ENCODE assay signal across 13 mouse cellular contexts in genomic region chr16:87716269-87716668, GRCm38 (mm10). TPM values are rescaled to one million over a fixed set of nuclear protein-coding genes. Genes with fewer than 3 reads are reported as not detected.
DNase-seq lines count a peak whose midpoint lies in the region; ATAC-seq and TF ChIP-seq lines count a peak whose summit lies in the region.
"Had no signal": no experiment of that assay in that cellular context is flagged by ENCODE, and none has a peak within 500 bp of the region (broad histone marks: within the 10 kb centered on the region; RNA-seq: fewer than 3 reads in every experiment).

No protein-coding gene starts in this region.

- WGBS in forebrain, embryonic 14.5 days, result 80% methylated on average over 11 of the region's 11 CpGs
- 73% methylated on average over 11 of the region's 11 CpGs for WGBS in forebrain, postnatal 0 days
- 55% methylated on average over 11 of the region's 11 CpGs for WGBS in olfactory bulb, adult 2 months

- no peaks in the 10 kb centered on the region for H3K4me1 ChIP-seq in forebrain, embryonic 14.5 days (ENCODE audit: control insufficient read depth, insufficient read depth, low read length)
- H3K4me1 ChIP-seq in forebrain, postnatal 0 days (ENCODE audit: insufficient read depth), result no peaks in the 10 kb centered on the region
- peaks cover 33% of the 10 kb centered on the region for H3K4me1 ChIP-seq in olfactory bulb, adult 2 months (ENCODE audit: control insufficient read depth, insufficient read depth, low read length)

- intact Hi-C loops in left cerebral cortex, postnatal 25 days (cut with DNase I), result no loop called here

- no peak for TF ChIP-seq CTCF in forebrain, postnatal 0 days (IDR thresholded peaks at IDR 0.05; ENCODE audit: low read depth)
- TF ChIP-seq CTCF in olfactory bulb, adult 2 months (IDR thresholded peaks at IDR 0.05; ENCODE audit: insufficient read depth, low read depth, low read length), result no peak

- TF ChIP-seq POLR2A in olfactory bulb, adult 2 months (IDR thresholded peaks at IDR 0.05; ENCODE audit: insufficient read depth, low read depth, low read length), result no peak

- DNase-seq in forebrain, embryonic 14.5 days (ENCODE audit: low spot score), result no peak
- DNase-seq in forebrain, postnatal 0 days, result no peak
- peak; percentile 37 for DNase-seq in kidney, postnatal 14 days
- DNase-seq in kidney, postnatal 36 days, result no peak
- no peak for DNase-seq in left cerebral cortex, postnatal 25 days (ENCODE audit: low spot score in 2 of 2)
- DNase-seq in urinary bladder, postnatal 25 days (ENCODE audit: low spot score), result no peak
- DNase-seq: cerebellum, postnatal 25 days; gastrocnemius, adult 2 months had no signal

- no peak overlapping the region for H3K27ac ChIP-seq in forebrain, embryonic 14.5 days (ENCODE audit: low read depth, low read length)
- H3K27ac ChIP-seq in forebrain, postnatal 0 days (ENCODE audit: low read depth, low read length), result no peak overlapping the region
- H3K27ac ChIP-seq in olfactory bulb, adult 2 months (ENCODE audit: insufficient read depth, low read depth, low read length), result 0 out of 2 replicates have a peak overlapping the region, but pooled peaks have one; percentile 21
- H3K27ac ChIP-seq: gastrocnemius, adult 2 months; limb, embryonic 15.5 days had no signal

- H3K9ac ChIP-seq in forebrain, embryonic 14.5 days (ENCODE audit: low read length), result no peak overlapping the region
- H3K9ac ChIP-seq in forebrain, postnatal 0 days, result no peak overlapping the region
- H3K9ac ChIP-seq: limb, embryonic 15.5 days; neural tube, embryonic 15.5 days had no signal

- no peak overlapping the region for H3K4me3 ChIP-seq in forebrain, embryonic 14.5 days (ENCODE audit: low read depth, low read length)
- H3K4me3 ChIP-seq in forebrain, postnatal 0 days (ENCODE audit: low read depth, low read length), result no peak overlapping the region
- no peak overlapping the region for H3K4me3 ChIP-seq in olfactory bulb, adult 2 months (ENCODE audit: insufficient read depth, low read depth, low read length)
- H3K4me3 ChIP-seq: gastrocnemius, adult 2 months; limb, embryonic 15.5 days; neural tube, embryonic 15.5 days had no signal

- H3K9me3 ChIP-seq in forebrain, embryonic 14.5 days (replicated peaks; ENCODE audit: control insufficient read depth, low read length), result no peaks in the 10 kb centered on the region
- H3K9me3 ChIP-seq in forebrain, postnatal 0 days (ENCODE audit: low read length), result no peaks in the 10 kb centered on the region
- H3K9me3 ChIP-seq: limb, embryonic 15.5 days; neural tube, embryonic 15.5 days had no signal

- ATAC-seq in forebrain, embryonic 14.5 days, result peak; percentile 25
- ATAC-seq in forebrain, postnatal 0 days, result no peak
- ATAC-seq in hematopoietic stem cell, adult 5-6 weeks (replicated peaks in 1 of 2; ENCODE audit: insufficient read depth in 1 of 2, low FRiP score in 2 of 2, low TSS enrichment in 1 of 2, low read depth in 1 of 2, poor library complexity in 2 of 2, severe bottlenecking in 2 of 2), result peak; percentile 61 to 67

- H3K4me2 ChIP-seq in forebrain, embryonic 14.5 days (ENCODE audit: low read length), result no peak overlapping the region
- no peak overlapping the region for H3K4me2 ChIP-seq in forebrain, postnatal 0 days (ENCODE audit: low read depth)
- H3K4me2 ChIP-seq: limb, embryonic 15.5 days; midbrain, embryonic 11.5 days; neural tube, embryonic 15.5 days had no signal

- H3K36me3 ChIP-seq in forebrain, embryonic 14.5 days (ENCODE audit: control insufficient read depth, insufficient read depth, low read length), result peaks cover 28% of the 10 kb centered on the region
- H3K36me3 ChIP-seq in forebrain, postnatal 0 days (ENCODE audit: insufficient read depth), result peaks cover 30% of the 10 kb centered on the region

- no peaks in the 10 kb centered on the region for H3K27me3 ChIP-seq in forebrain, embryonic 14.5 days (replicated peaks; ENCODE audit: control insufficient read depth, insufficient read depth, low read length)
- H3K27me3 ChIP-seq in forebrain, postnatal 0 days (ENCODE audit: insufficient read depth, low read length), result no peaks in the 10 kb centered on the region
- H3K27me3 ChIP-seq: limb, embryonic 15.5 days; neural tube, embryonic 15.5 days had no signal

RNA-seq across cellular contexts. Expression of gene Bach1, which starts 17.5 kb away (rescaled TPM):
- polyA plus RNA-seq in forebrain, embryonic 14.5 days (2014; fragmentation: Nextera tagmentation; extraction: Ambion mirVana), result 17.2 and 25.0 TPM in 2 replicates
- total RNA-seq in forebrain, postnatal 0 days (2014; rRNA removed), result 49.8 and 50.0 TPM in 2 replicates
- polyA plus RNA-seq in forebrain, postnatal 0 days (2015; fragmentation: Nextera tagmentation; extraction: Ambion mirVana), result 11.4 and 13.0 TPM in 2 replicates
- 49.6 and 53.0 TPM in 2 replicates for total RNA-seq in hematopoietic stem cell, adult 5-6 weeks (2017)
- polyA plus RNA-seq in olfactory bulb, adult 2 months (2012; ENCODE audit: insufficient read depth, insufficient read length, low replicate concordance, missing spikeins), result not detected in 2 replicates
- total RNA-seq in left cerebral cortex, postnatal 25 days (2021), result 10 to 100 TPM; 11.9 to 13.3 TPM
